Mouse (Mus musculus) liver, embryonic 11.5 days (tissue): ENCODE data around the gene Cd37. TPM values are rescaled to one million over a fixed set of nuclear protein-coding genes. Genes with fewer than 3 reads are reported as not detected.

Experiments
- ATAC-seq: fragments of 200-750 bp; cut with Nextera tagmentation; replicated peaks from 2 replicates; pipeline ENCODE4 v1.8.0; 2017; ENCODE audit warnings: moderate number of reproducible peaks, mild to moderate bottlenecking, moderate TSS enrichment, moderate library complexity; ENCODE audit not compliant: low FRiP score
- DNase-seq: peaks from one replicate; pipeline ENCODE4 v3.0.0-alpha.2; 2017; ENCODE audit warnings: low spot score
- H3K27ac ChIP-seq: fragments of 300-500 bp; sonication (generic); 2 replicates; pipeline ENCODE4 v1.5.1; 2014; ENCODE audit warnings: mild to moderate bottlenecking, low read depth, low read length, control low read depth
- H3K27me3 ChIP-seq: fragments of 300-500 bp; sonication (generic); replicated peaks from 2 replicates; pipeline ENCODE4 v1.6.1; 2014; ENCODE audit warnings: low read length, mixed read lengths; ENCODE audit not compliant: control insufficient read depth, insufficient read depth
- H3K36me3 ChIP-seq: fragments of 300-500 bp; sonication (generic); 2 replicates; pipeline ENCODE4 v1.6.1; 2014; ENCODE audit warnings: mild to moderate bottlenecking, low read length, moderate library complexity, mixed read lengths; ENCODE audit not compliant: control insufficient read depth, insufficient read depth
- H3K4me1 ChIP-seq: fragments of 300-500 bp; sonication (generic); replicated peaks from 2 replicates; pipeline ENCODE4 v1.6.1; 2014; ENCODE audit warnings: low read length, mixed read lengths; ENCODE audit not compliant: control insufficient read depth, insufficient read depth
- H3K4me2 ChIP-seq: fragments of 300-500 bp; sonication (generic); 2 replicates; pipeline ENCODE4 v1.6.1; 2014; ENCODE audit warnings: mild to moderate bottlenecking, control low read depth, moderate library complexity
- H3K4me3 ChIP-seq: fragments of 300-500 bp; sonication (generic); 2 replicates; pipeline ENCODE4 v1.5.1; 2014; ENCODE audit warnings: low read depth, low read length, control low read depth
- H3K9ac ChIP-seq: fragments of 300-500 bp; sonication (generic); 2 replicates; pipeline ENCODE4 v1.6.1; 2014; ENCODE audit warnings: low read depth, low read length, control low read depth
- H3K9me3 ChIP-seq: fragments of 300-500 bp; sonication (generic); 2 replicates; pipeline ENCODE4 v1.6.1; 2016; ENCODE audit warnings: low read length, inconsistent platforms, mixed read lengths; ENCODE audit not compliant: control insufficient read depth
- WGBS: fragments of 180-500 bp; shearing (Covaris S2); extraction: QIAGEN DNeasy Blood & Tissue Kit; methylation state at CpG from one replicate; pipeline ENCODE4 v1.1.7; 2014; 5-methylcytosine and 5-hydroxymethylcytosine counted together
- polyA plus RNA-seq: library from polyadenylated mRNA; unstranded; fragments of >200 nt; fragmentation: Nextera tagmentation; extraction: Ambion mirVana; gene quantifications from 2 replicates; pipeline ENCODE4 v1.2.1, GENCODE M21; 2014

The Cd37 gene
- polyA plus RNA-seq: 14.4 and 19.5 TPM in 2 replicates

DNA sequence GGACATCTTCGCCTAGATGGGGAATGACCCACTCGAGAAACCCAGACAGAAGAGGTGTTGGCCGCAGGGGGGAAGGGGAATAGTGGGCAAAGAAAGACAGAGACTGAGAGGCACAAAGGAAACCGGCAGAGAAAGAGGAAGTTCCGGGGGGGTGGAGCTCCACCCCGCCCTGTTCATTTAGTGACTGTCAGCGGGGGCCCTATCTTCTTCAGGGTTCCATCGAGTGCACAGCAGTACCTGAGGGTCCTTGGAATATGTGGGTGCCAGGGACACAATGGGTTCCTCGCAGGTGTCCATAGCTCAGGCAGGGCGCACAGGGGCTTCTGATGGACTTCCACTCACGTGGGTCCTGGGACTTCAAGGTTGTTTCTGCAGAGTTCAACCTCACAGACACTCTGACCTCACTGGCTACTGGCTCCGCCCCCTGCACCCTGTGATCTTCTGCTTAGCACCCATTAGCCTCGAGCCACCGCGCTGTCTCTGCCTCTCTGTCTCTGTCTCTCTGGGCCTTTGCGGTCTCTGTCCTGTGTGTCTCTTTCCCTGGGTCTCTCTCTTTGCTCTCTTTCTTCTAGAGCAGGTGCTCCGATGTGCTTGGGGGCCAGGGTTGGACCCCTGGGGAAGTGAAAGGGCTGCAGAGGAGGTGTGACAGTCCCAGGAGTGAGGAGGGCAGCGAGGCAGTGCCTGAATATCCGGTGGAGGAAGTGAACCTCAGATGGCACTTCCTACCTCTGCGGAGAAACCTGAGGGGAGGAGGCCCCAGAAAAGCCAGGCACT lies at the start of gene Cd37:
Cd37 (minus strand) TSS at position 393 of the 774 bp plus-strand sequence.
- H3K9ac ChIP-seq: peak within 1 kb of the TSS; percentile 54
- peaks cover 23% of the 10 kb centered on the region for H3K4me1 ChIP-seq

DNA sequence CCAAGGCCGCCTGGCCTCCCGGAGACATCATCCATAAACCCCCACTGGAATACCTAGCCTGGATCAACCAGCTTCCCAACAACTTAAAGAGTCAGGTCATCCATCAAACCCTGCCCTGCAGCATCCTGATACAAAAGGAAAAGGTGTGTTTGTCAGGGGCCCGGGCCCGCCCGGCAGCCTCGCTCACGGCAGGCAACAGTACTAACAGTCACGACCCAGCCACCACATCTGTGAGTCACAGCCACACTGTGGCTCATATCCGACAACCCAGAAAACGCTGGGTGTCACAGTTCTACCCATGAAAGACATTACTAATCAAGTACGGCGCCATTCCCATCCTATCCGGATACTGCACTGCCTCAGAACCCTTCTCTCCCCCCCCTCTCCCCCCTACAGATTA lies 47.6 kb upstream of the Cd37 start:
- Histone ChIP-seq H3K4me1 (no peaks in the 10 kb centered on the region), H3K4me3 (no peak overlapping the region), H3K9me3 (no peaks in the 10 kb centered on the region), H3K27ac (no peak overlapping the region), H3K36me3 (no peaks in the 10 kb centered on the region), H3K4me2 (no peak overlapping the region), H3K27me3 (no peaks in the 10 kb centered on the region; the same call in 1 of the 2 replicates), H3K9ac (no peak overlapping the region)
- WGBS: 76% methylated on average over 13 of the region's 13 CpGs
- DNase-seq: no peak
- no peak for ATAC-seq

More for the DNA sequence above, at the start of gene Cd37:
- H3K9me3 ChIP-seq: no peaks in the 10 kb centered on the region
- no peaks in the 10 kb centered on the region for H3K36me3 ChIP-seq
- DNase-seq (peak; percentile 68), ATAC-seq (peak; percentile 78)
- 22% methylated on average over 20 of the region's 20 CpGs for WGBS
- H3K27me3 ChIP-seq: peaks cover 9% of the 10 kb centered on the region
- peak within 1 kb of the TSS; percentile 45 for H3K4me3 ChIP-seq
- peak within 1 kb of the TSS; percentile 72 for H3K4me2 ChIP-seq
- H3K27ac ChIP-seq: peak within 1 kb of the TSS; percentile 46; the same call in 1 of the 2 replicates

DNA sequence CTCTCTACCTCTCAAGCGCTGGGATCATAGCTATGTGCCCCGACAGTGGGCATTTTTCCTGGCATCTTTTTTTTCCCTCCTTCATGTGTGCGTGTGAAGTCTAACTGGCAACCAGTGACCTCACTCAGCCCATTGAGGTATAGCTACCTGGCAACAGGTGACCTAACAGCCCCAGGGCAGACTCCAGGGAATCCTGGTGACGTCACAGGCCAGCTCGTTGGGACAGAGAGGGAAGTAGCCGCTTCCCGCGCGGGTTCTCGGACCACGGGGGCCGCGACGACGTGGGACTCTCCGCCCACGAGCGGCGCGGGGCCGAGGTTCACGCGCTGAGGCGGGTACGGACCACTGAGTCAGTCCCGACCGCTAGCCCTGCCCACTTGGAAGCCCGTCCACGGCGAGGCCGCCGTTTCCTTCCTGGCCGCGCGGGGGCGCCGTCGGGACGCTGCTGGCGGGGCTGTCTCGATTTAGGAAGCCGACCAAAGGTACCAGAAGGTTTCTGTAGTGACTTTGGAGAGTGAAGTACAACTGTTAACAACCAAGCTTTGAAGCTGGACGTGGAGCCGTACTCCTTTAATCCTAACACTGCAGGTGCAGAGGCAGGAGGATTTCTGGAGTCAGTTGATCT lies 38.3 kb upstream of the Cd37 start, which contains the start of gene Slc6a21:
Slc6a21 (plus strand) TSS at position 378 of the 625 bp plus-strand sequence.
- ATAC-seq: 0 out of 2 replicates have a peak, but pooled peaks have one; percentile 18
- 7% methylated on average over 44 of the region's 44 CpGs for WGBS
- H3K27ac ChIP-seq: no peak within 1 kb of the TSS

DNA sequence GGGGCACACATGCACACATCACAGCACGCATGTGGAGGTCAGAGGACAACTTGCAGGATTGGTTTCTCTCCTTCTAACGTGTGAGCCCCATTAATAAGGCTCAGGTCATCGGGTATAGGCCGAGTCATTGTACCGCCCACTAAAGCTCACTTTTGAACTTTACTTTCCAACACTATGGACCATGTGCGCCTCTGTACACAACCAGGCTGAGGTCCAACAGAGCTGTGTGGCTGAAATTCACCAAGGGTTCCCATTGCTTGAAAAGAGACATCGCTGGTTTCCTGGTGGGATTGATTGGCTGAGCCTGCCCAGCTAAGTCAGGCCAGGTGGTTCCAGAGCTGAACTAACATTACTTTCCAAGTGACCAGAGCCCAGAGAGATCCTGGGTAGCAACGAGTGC lies 34.8 kb upstream of the Cd37 start:
- no peak for DNase-seq
- H3K4me1 ChIP-seq: no peaks in the 10 kb centered on the region
- peaks cover 5% of the 10 kb centered on the region; the same call in 1 of the 2 replicates for H3K27me3 ChIP-seq
- no peaks in the 10 kb centered on the region for H3K36me3 ChIP-seq
- 81% methylated on average over 8 of the region's 8 CpGs for WGBS
- no peaks in the 10 kb centered on the region for H3K9me3 ChIP-seq
- no peak overlapping the region for H3K9ac ChIP-seq
- H3K27ac ChIP-seq: no peak overlapping the region
- no peak overlapping the region for H3K4me2 ChIP-seq
- no peak for ATAC-seq
- H3K4me3 ChIP-seq: no peak overlapping the region

More for the DNA sequence above, 38.3 kb upstream of the Cd37 start, which contains the start of gene Slc6a21:
- Histone ChIP-seq H3K4me3 (peak within 1 kb of the TSS; percentile 50), H3K4me1 (no peaks in the 10 kb centered on the region), H3K4me2 (peak within 1 kb of the TSS; percentile 82), H3K36me3 (no peaks in the 10 kb centered on the region), H3K9me3 (no peaks in the 10 kb centered on the region), H3K9ac (0 out of 2 replicates have a peak within 1 kb of the TSS, but pooled peaks have one; percentile 34), H3K27me3 (0 out of 2 replicates have a peak, but pooled peaks cover 3% of the 10 kb centered on the region)
- DNase-seq: peak; percentile 74

DNA sequence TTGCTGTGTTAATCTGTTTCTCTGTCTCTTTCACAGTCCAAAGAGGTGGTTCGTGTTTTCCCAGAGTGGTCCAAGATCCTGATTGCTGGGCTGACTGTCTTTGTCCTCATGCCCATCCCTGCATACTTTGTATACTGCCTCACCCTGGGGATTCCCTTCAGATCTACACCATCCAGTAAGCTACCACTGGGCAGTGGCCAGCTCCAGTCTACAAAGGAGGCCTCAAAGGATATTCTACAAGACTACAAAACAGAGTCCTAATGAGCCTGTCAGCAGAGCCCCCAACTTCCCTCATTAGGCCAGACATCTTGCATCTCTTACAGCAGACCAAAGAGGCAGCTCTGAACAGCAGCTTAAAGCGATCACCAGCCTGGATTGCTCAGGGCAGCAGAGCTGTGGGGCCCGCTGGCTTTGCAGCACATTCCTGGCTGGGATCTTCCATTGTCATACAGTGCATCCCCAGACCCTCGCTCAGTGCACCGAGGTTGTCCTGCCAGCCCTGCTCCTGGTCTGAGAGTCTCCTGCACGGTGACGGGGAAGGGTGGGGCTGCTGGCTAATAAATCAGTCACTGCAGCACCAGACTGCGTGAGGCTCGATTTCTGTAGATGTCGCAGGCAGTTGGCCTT lies 34.0 kb upstream of the Cd37 start:
- DNase-seq (no peak), ATAC-seq (no peak)
- Histone ChIP-seq H3K36me3 (no peaks in the 10 kb centered on the region), H3K9me3 (no peaks in the 10 kb centered on the region), H3K27me3 (peaks cover 11% of the 10 kb centered on the region; the same call in 1 of the 2 replicates), H3K9ac (no peak overlapping the region), H3K4me2 (no peak overlapping the region), H3K27ac (no peak overlapping the region), H3K4me3 (no peak overlapping the region), H3K4me1 (no peaks in the 10 kb centered on the region)
- 75% methylated on average over 10 of the region's 10 CpGs for WGBS

DNA sequence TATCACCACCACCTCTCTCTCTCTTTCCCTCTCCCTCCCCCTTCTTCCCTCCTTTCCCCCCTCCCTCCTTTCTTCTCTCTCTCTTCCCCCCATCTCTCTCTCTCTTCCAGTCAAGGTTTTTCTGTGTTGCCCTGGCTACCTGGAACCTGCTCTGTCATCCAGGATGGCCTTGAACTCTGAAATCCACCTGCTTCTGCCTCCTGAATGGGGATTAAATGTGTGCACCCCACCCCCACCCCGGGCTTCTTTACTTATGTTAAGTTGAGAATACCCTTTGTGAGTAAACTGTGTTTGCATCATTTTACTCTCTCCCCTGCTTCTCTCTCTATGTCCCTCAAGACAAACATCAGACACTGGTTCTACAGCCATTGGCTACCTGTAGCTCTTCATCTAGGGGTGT lies 26.6 kb upstream of the Cd37 start:
- H3K9ac ChIP-seq: no peak overlapping the region
- H3K4me3 ChIP-seq: no peak overlapping the region
- H3K9me3 ChIP-seq: no peaks in the 10 kb centered on the region
- H3K4me1 ChIP-seq: no peaks in the 10 kb centered on the region
- no peak overlapping the region for H3K4me2 ChIP-seq
- WGBS: 52% methylated on average over 1 of the region's 1 CpGs
- peaks cover 8% of the 10 kb centered on the region; the same call in 1 of the 2 replicates for H3K27me3 ChIP-seq
- DNase-seq (no peak), ATAC-seq (no peak)
- H3K27ac ChIP-seq: no peak overlapping the region
- H3K36me3 ChIP-seq: no peaks in the 10 kb centered on the region

DNA sequence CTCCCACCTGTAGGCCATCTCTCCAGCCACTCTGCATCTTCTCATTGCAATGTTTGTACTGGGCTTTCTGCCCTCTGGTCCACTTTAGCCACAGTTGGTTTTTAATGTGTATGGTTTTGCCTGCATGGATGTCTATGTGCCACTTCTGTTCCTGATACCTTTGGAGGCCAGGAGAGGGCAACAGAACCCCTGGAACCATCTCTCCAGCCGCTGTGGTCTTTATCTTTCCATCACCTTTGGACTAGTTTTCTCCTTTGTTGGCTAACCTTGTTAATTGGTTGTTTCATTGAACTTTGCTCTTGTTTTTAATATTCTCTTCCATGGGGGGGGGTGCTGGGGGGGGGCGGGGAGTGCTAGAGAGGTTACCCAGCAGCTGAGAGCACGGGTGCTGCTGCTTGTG lies 25.4 kb upstream of the Cd37 start:
- H3K9me3 ChIP-seq: no peaks in the 10 kb centered on the region
- ATAC-seq (no peak), DNase-seq (no peak)
- no peaks in the 10 kb centered on the region for H3K4me1 ChIP-seq
- H3K27ac ChIP-seq: no peak overlapping the region
- no peak overlapping the region for H3K4me2 ChIP-seq
- WGBS: 61% methylated on average over 3 of the region's 3 CpGs
- H3K9ac ChIP-seq: no peak overlapping the region
- peaks cover 8% of the 10 kb centered on the region; the same call in 1 of the 2 replicates for H3K27me3 ChIP-seq
- H3K4me3 ChIP-seq: no peak overlapping the region
- no peaks in the 10 kb centered on the region for H3K36me3 ChIP-seq

DNA sequence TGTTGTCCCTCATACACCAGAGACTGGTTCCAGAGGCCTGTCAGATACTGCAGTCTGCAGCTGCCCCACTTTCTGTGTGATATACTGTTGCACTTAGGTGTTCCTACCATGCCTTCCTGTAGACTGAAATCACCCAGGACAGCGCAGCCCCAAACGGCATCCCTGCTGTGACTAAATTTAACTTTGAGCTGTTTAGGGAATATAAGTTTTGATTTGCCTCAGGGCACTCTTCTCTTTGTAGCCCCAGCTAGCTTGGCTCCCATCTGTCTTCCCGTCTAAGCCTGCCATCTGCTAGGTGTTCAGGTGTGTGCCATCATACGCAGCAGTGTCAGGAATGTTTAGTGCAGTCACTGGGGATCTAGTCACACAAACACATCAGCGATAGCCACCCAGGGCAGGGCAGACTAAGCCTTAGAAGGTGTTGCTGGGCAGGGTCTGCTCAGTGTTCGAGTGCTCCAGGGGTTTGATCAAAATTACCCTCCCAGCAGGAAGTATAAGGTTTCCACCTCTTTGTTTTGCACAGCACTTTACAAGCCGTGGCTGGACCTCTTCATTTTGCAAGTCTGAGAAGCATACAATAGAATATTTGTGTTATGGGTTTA lies 24.2 kb upstream of the Cd37 start:
- Histone ChIP-seq H3K4me1 (no peaks in the 10 kb centered on the region), H3K27me3 (peaks cover 7% of the 10 kb centered on the region), H3K27ac (no peak overlapping the region), H3K4me2 (no peak overlapping the region), H3K9ac (no peak overlapping the region), H3K9me3 (no peaks in the 10 kb centered on the region), H3K36me3 (no peaks in the 10 kb centered on the region), H3K4me3 (no peak overlapping the region)
- no peak for ATAC-seq
- WGBS: 72% methylated on average over 7 of the region's 7 CpGs
- no peak for DNase-seq
